ENCODE assay signal across 30 mouse cellular contexts in the genomic region with DNA sequence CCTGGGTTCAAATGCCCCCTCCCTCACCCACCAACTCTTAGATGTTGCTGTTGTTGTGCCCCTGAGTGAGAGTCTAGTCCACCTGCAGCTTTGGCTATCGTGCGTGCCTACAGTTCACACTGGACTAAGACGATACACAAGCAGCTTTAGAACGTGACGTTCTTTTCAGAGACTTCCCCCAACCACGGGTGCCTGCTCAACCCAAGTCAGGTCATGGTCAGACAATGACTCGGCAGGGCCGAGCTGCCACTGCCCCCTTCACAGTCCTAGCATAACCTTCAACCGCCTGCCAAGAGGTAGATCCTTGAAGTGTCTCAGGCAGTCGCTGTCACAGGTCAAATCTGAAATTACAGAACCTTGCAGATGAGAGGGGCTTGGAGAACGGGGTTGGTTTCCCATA. TPM values are rescaled to one million over a fixed set of nuclear protein-coding genes. Genes with fewer than 3 reads are reported as not detected.
DNase-seq lines count a peak whose midpoint lies in the region; ATAC-seq and TF ChIP-seq lines count a peak whose summit lies in the region.
"Had no signal": no experiment of that assay in that cellular context is flagged by ENCODE, and none has a peak within 500 bp of the region (broad histone marks: within the 10 kb centered on the region; RNA-seq: fewer than 3 reads in every experiment).

No protein-coding gene starts in this region.

- H3K4me3 ChIP-seq in liver, embryonic 13.5 days (replicated peaks), result no peak overlapping the region
- H3K4me3 ChIP-seq in liver, embryonic 11.5 days (ENCODE audit: low read depth, low read length), result no peak overlapping the region
- H3K4me3 ChIP-seq in embryonic facial prominence, embryonic 10.5 days, result no peak overlapping the region
- no peak overlapping the region for H3K4me3 ChIP-seq in small intestine, adult 2 months (ENCODE audit: low read depth, low read length)
- H3K4me3 ChIP-seq: embryonic facial prominence, embryonic 13.5 days; kidney, embryonic 15.5 days; midbrain, embryonic 15.5 days; neural tube, embryonic 15.5 days had no signal

- 0 out of 2 replicates have a peak, but pooled peaks have one; percentile 7 for ATAC-seq in liver, embryonic 13.5 days (ENCODE audit: low read depth)
- no peak for ATAC-seq in liver, embryonic 11.5 days (replicated peaks; ENCODE audit: low FRiP score)
- ATAC-seq: activated CD4-positive, CD25-positive, alpha-beta regulatory T cell, adult 4 months; forebrain, embryonic 16.5 days; hindbrain, embryonic 16.5 days; midbrain, embryonic 15.5 days had no signal

- no peak overlapping the region for H3K4me2 ChIP-seq in liver, embryonic 13.5 days
- no peak overlapping the region for H3K4me2 ChIP-seq in liver, embryonic 11.5 days
- H3K4me2 ChIP-seq: embryonic facial prominence, embryonic 13.5 days; kidney, embryonic 15.5 days; lung, embryonic 14.5 days; midbrain, embryonic 15.5 days; neural tube, embryonic 15.5 days had no signal

- 50% methylated on average over 11 of the region's 11 CpGs for WGBS in liver, embryonic 13.5 days (ENCODE audit: insufficient replicate concordance)
- WGBS in liver, embryonic 11.5 days, result 72% methylated on average over 11 of the region's 11 CpGs
- 89% methylated on average over 11 of the region's 11 CpGs for WGBS in embryonic facial prominence, embryonic 10.5 days
- 58% methylated on average over 11 of the region's 11 CpGs for WGBS in small intestine, adult 2 months

- H3K27me3 ChIP-seq in liver, embryonic 13.5 days, result no peaks in the 10 kb centered on the region
- H3K27me3 ChIP-seq in liver, embryonic 11.5 days (replicated peaks; ENCODE audit: control insufficient read depth, insufficient read depth, low read length), result no peaks in the 10 kb centered on the region
- no peaks in the 10 kb centered on the region for H3K27me3 ChIP-seq in embryonic facial prominence, embryonic 10.5 days (replicated peaks; ENCODE audit: low read depth, poor library complexity, severe bottlenecking)
- no peaks in the 10 kb centered on the region for H3K27me3 ChIP-seq in small intestine, adult 2 months (ENCODE audit: control insufficient read depth, insufficient read depth, low read length)
- H3K27me3 ChIP-seq: CH12.LX; kidney, embryonic 15.5 days; midbrain, embryonic 15.5 days; neural tube, embryonic 15.5 days had no signal

- TF ChIP-seq POLR2A in small intestine, adult 2 months (IDR thresholded peaks at IDR 0.05; ENCODE audit: low read depth, low read length), result no peak

- no peak overlapping the region for H3K9ac ChIP-seq in liver, embryonic 13.5 days
- no peak overlapping the region for H3K9ac ChIP-seq in liver, embryonic 11.5 days (ENCODE audit: low read depth, low read length)
- H3K9ac ChIP-seq: embryonic facial prominence, embryonic 13.5 days; kidney, embryonic 15.5 days; lung, embryonic 14.5 days; midbrain, embryonic 15.5 days; neural tube, embryonic 15.5 days had no signal

- TF ChIP-seq CTCF in small intestine, adult 2 months (IDR thresholded peaks at IDR 0.05; ENCODE audit: extremely low read depth, insufficient read length, insufficient replicate concordance, low read depth, low read length), result no peak

- H3K9me3 ChIP-seq in liver, embryonic 13.5 days (replicated peaks), result no peaks in the 10 kb centered on the region
- H3K9me3 ChIP-seq in liver, embryonic 11.5 days (ENCODE audit: control insufficient read depth, low read length), result no peaks in the 10 kb centered on the region
- no peaks in the 10 kb centered on the region for H3K9me3 ChIP-seq in embryonic facial prominence, embryonic 10.5 days
- H3K9me3 ChIP-seq: embryonic facial prominence, embryonic 13.5 days; kidney, embryonic 15.5 days; midbrain, embryonic 15.5 days; neural tube, embryonic 15.5 days had no signal

- DNase-seq in adrenal gland, adult (ENCODE audit: inconsistent age in 2 of 2, low spot score in 1 of 2), result peak; percentile 87 to 88
- no peak for DNase-seq in adrenal gland, postnatal 4 days (ENCODE audit: low spot score in 2 of 2)
- DNase-seq in liver, embryonic 13.5 days, result no peak
- DNase-seq in liver, embryonic 11.5 days (ENCODE audit: low spot score), result no peak
- no peak for DNase-seq in embryonic facial prominence, embryonic 10.5 days (ENCODE audit: low spot score)
- no peak for DNase-seq in heart, adult 11 months
- DNase-seq in retina, embryonic 14.5 days (ENCODE audit: low spot score), result no peak
- DNase-seq: cerebellum, adult 11 months; cerebellum, adult 9-10 months; cerebellum, postnatal 36 days; gastrocnemius, postnatal 10 days; heart, postnatal 14 days; kidney, postnatal 4 days; layer of hippocampus, postnatal 36 days; left cerebral cortex, postnatal 4 days; lung, embryonic 14.5 days; lung, postnatal 14 days had no signal

- H3K36me3 ChIP-seq in liver, embryonic 13.5 days, result no peaks in the 10 kb centered on the region
- no peaks in the 10 kb centered on the region for H3K36me3 ChIP-seq in liver, embryonic 11.5 days (ENCODE audit: control insufficient read depth, insufficient read depth, low read length)
- H3K36me3 ChIP-seq in embryonic facial prominence, embryonic 10.5 days (replicated peaks), result no peaks in the 10 kb centered on the region
- peaks cover 46% of the 10 kb centered on the region for H3K36me3 ChIP-seq in small intestine, adult 2 months (ENCODE audit: control insufficient read depth, insufficient read depth, low read length)
- H3K36me3 ChIP-seq: embryonic facial prominence, embryonic 13.5 days; kidney, embryonic 15.5 days; midbrain, embryonic 15.5 days; neural tube, embryonic 15.5 days had no signal

- H3K27ac ChIP-seq in liver, embryonic 13.5 days, result no peak overlapping the region
- H3K27ac ChIP-seq in liver, embryonic 11.5 days (ENCODE audit: low read depth, low read length), result no peak overlapping the region
- H3K27ac ChIP-seq in embryonic facial prominence, embryonic 10.5 days (replicated peaks), result peak overlapping the region; percentile 72; the same call in 1 of the 2 replicates
- peak overlapping the region; percentile 47 for H3K27ac ChIP-seq in small intestine, adult 2 months (ENCODE audit: insufficient read depth, low read depth, low read length)
- H3K27ac ChIP-seq: kidney, embryonic 15.5 days; midbrain, embryonic 15.5 days; neural tube, embryonic 15.5 days had no signal

- H3K4me1 ChIP-seq in liver, embryonic 13.5 days (replicated peaks), result 0 out of 2 replicates have a peak, but pooled peaks cover 5% of the 10 kb centered on the region
- H3K4me1 ChIP-seq in liver, embryonic 11.5 days (replicated peaks; ENCODE audit: control insufficient read depth, insufficient read depth, low read length), result peaks cover 5% of the 10 kb centered on the region
- peaks cover 43% of the 10 kb centered on the region for H3K4me1 ChIP-seq in embryonic facial prominence, embryonic 10.5 days
- peaks cover 22% of the 10 kb centered on the region for H3K4me1 ChIP-seq in small intestine, adult 2 months (ENCODE audit: control insufficient read depth, insufficient read depth, insufficient read length, low read length)
- H3K4me1 ChIP-seq: midbrain, embryonic 15.5 days; neural tube, embryonic 15.5 days had no signal

RNA-seq across cellular contexts. Expression of gene Abcg5, which starts 6.0 kb away (rescaled TPM):
- total RNA-seq in adrenal gland, postnatal 4 days (2021), result 1 to 10 TPM in 1 of 2 experiments, under 1 TPM in 1; 0.64 to 4.5 TPM
- polyA plus RNA-seq in liver, embryonic 13.5 days (2015; fragmentation: Nextera tagmentation; extraction: Ambion mirVana), result 0.23 and 0.34 TPM in 2 replicates
- polyA plus RNA-seq in liver, embryonic 11.5 days (2014; fragmentation: Nextera tagmentation; extraction: Ambion mirVana), result 0.18 and 0.53 TPM in 2 replicates
- polyA plus RNA-seq in embryonic facial prominence, embryonic 10.5 days (2016; fragmentation: Nextera tagmentation; extraction: Ambion mirVana), result 1.3 and 1.6 TPM in 2 replicates
- 73.5 and 335 TPM in 2 replicates for polyA plus RNA-seq in small intestine, adult 2 months (2012; rRNA removed)
- total RNA-seq: CH12.LX; gastrocnemius, postnatal 10 days; heart, postnatal 14 days; layer of hippocampus, adult 8-10 months; layer of hippocampus, postnatal 36 days had no signal
- polyA plus RNA-seq: activated CD4-positive, CD25-positive, alpha-beta regulatory T cell, adult 4 months; C2C12 had no signal

RNA-seq across cellular contexts. Expression of gene Abcg8, which starts 12.7 kb away (rescaled TPM):
- total RNA-seq in adrenal gland, postnatal 4 days (2021), result 1 to 10 TPM in 1 of 2 experiments, under 1 TPM in 1; 0.25 to 4.5 TPM
- polyA plus RNA-seq in liver, embryonic 13.5 days (2015; fragmentation: Nextera tagmentation; extraction: Ambion mirVana), result 0.40 and 0.44 TPM in 2 replicates
- polyA plus RNA-seq in liver, embryonic 11.5 days (2014; fragmentation: Nextera tagmentation; extraction: Ambion mirVana), result 0.10 and 0.14 TPM in 2 replicates
- polyA plus RNA-seq in embryonic facial prominence, embryonic 10.5 days (2016; fragmentation: Nextera tagmentation; extraction: Ambion mirVana), result 0.10 and 0.15 TPM in 2 replicates
- 62.7 and 289 TPM in 2 replicates for polyA plus RNA-seq in small intestine, adult 2 months (2012; rRNA removed)
- total RNA-seq: gastrocnemius, postnatal 10 days; heart, postnatal 14 days; layer of hippocampus, adult 8-10 months; layer of hippocampus, postnatal 36 days; left cerebral cortex, postnatal 4 days had no signal
- polyA plus RNA-seq: activated CD4-positive, CD25-positive, alpha-beta regulatory T cell, adult 4 months; C2C12; forebrain, embryonic 16.5 days; heart, embryonic 14.5 days; intestine, embryonic 14.5 days; midbrain, embryonic 15.5 days had no signal

Comparison
In these comparisons a context has a peak if more than half of its experiments do, and no peak if none do; other contexts are left out.
1. DNase-seq: peak in adrenal gland, adult (2 of 2); none in adrenal gland, postnatal 4 days (0 of 2), liver, embryonic 13.5 days (single experiment), liver, embryonic 11.5 days (single experiment), embryonic facial prominence, embryonic 10.5 days (single experiment), heart, adult 11 months (single experiment) and retina, embryonic 14.5 days (single experiment).
2. H3K27ac ChIP-seq: peak in embryonic facial prominence, embryonic 10.5 days (single experiment) and small intestine, adult 2 months (single experiment); none in liver, embryonic 13.5 days (single experiment) and liver, embryonic 11.5 days (single experiment).
3. RNA of gene Abcg5, which starts 6.0 kb away (polyA plus RNA-seq): 73.5 to 335 TPM in small intestine, adult 2 months; 1.3 to 1.6 TPM in embryonic facial prominence, embryonic 10.5 days, 0.23 to 0.34 TPM in liver, embryonic 13.5 days and 0.18 to 0.53 TPM in liver, embryonic 11.5 days; every median in the first group is over 10 times any median in the second.
4. RNA of gene Abcg8, which starts 12.7 kb away (polyA plus RNA-seq): 62.7 to 289 TPM in small intestine, adult 2 months; 0.40 to 0.44 TPM in liver, embryonic 13.5 days, 0.10 to 0.15 TPM in embryonic facial prominence, embryonic 10.5 days and 0.10 to 0.14 TPM in liver, embryonic 11.5 days; every median in the first group is over 10 times any median in the second.